Mouse (Mus musculus) myocyte (in vitro differentiated cells): Measurements from ENCODE around the gene Arid1a. TPM values are rescaled to one million over a fixed set of nuclear protein-coding genes. Genes with fewer than 3 reads are reported as not detected.

Experiments used
- H3K27me3 ChIP-seq: one replicate; pipeline ENCODE4 v1.6.1; 2011; ENCODE audit not compliant: control insufficient read depth, insufficient read depth, insufficient read length
- H3K36me3 ChIP-seq: one replicate; pipeline ENCODE4 v1.6.1; 2011; ENCODE audit not compliant: control insufficient read depth, insufficient read depth
- H3K4me2 ChIP-seq: one replicate; pipeline ENCODE4 v1.6.1; 2011; ENCODE audit warnings: low read depth, control low read depth
- H3K4me3 ChIP-seq: one replicate; pipeline ENCODE4 v1.5.1; 2011; ENCODE audit warnings: mild to moderate bottlenecking, control low read depth, moderate library complexity
- H3K79me2 ChIP-seq: one replicate; pipeline ENCODE4 v1.6.1; 2011; ENCODE audit not compliant: control insufficient read depth, insufficient read depth
- H3ac ChIP-seq: one replicate; pipeline ENCODE4 v1.6.1; 2011; ENCODE audit not compliant: control insufficient read depth, insufficient read length
- CEBPB ChIP-seq: IDR thresholded peaks from 2 replicates; pipeline ENCODE4 v1.6.1; 2011; ENCODE audit warnings: mild to moderate bottlenecking, moderate library complexity; ENCODE audit not compliant: poor library complexity, insufficient read depth, severe bottlenecking
- E2F4 ChIP-seq: IDR thresholded peaks from one replicate; pipeline ENCODE4 v1.6.1; 2011; ENCODE audit warnings: mild to moderate bottlenecking, control low read depth, moderate library complexity; ENCODE audit not compliant: insufficient read depth
- MAX ChIP-seq: IDR thresholded peaks from one replicate; pipeline ENCODE4 v1.6.1; 2011; ENCODE audit warnings: low read depth, mild to moderate bottlenecking, control low read depth
- MYOD1 ChIP-seq, 3 experiments: IDR thresholded peaks; one replicate each; pipeline ENCODE4 v1.6.1; 2011; ENCODE audit warnings: control low read depth in 2 of 3, low read depth in 2 of 3, mild to moderate bottlenecking in 2 of 3, moderate library complexity in 1 of 3; ENCODE audit not compliant: insufficient read length in 2 of 3, control insufficient read depth in 1 of 3
- MYOG ChIP-seq, 3 experiments: IDR thresholded peaks; one replicate each; pipeline ENCODE4 v1.6.1; 2011; ENCODE audit warnings: control low read depth in 2 of 3, low read depth in 2 of 3, mild to moderate bottlenecking in 2 of 3; ENCODE audit not compliant: insufficient read length in 2 of 3, control insufficient read depth in 1 of 3, insufficient read depth in 1 of 3
- POLR2A ChIP-seq: IDR thresholded peaks from one replicate; pipeline ENCODE4 v1.6.1; 2011; ENCODE audit warnings: low read depth, mild to moderate bottlenecking, control low read depth, moderate library complexity; ENCODE audit not compliant: insufficient read length
- POLR2AphosphoS2 ChIP-seq: IDR thresholded peaks from one replicate; pipeline ENCODE4 v1.6.1; 2011; ENCODE audit warnings: low read depth, control low read depth; ENCODE audit not compliant: insufficient read length
- REST ChIP-seq: IDR thresholded peaks from one replicate; pipeline ENCODE4 v1.6.1; 2011; ENCODE audit warnings: mild to moderate bottlenecking, control low read depth, moderate library complexity; ENCODE audit not compliant: insufficient read depth, insufficient read length
- SRF ChIP-seq: IDR thresholded peaks from one replicate; pipeline ENCODE4 v1.6.1; 2011; ENCODE audit warnings: low read depth; ENCODE audit not compliant: control insufficient read depth, insufficient read length
- TCF12 ChIP-seq: IDR thresholded peaks from one replicate; pipeline ENCODE4 v1.6.1; 2011; ENCODE audit warnings: mild to moderate bottlenecking, control low read depth; ENCODE audit not compliant: poor library complexity, insufficient read depth, severe bottlenecking
- TCF3 ChIP-seq: IDR thresholded peaks from one replicate; pipeline ENCODE4 v1.6.1; 2011; ENCODE audit warnings: low read depth, control low read depth; ENCODE audit not compliant: insufficient read length
- USF1 ChIP-seq: IDR thresholded peaks from one replicate; pipeline ENCODE4 v1.6.1; 2011; ENCODE audit warnings: low read depth, mild to moderate bottlenecking, control low read depth, moderate library complexity
- polyA plus RNA-seq: library from polyadenylated mRNA; unstranded; fragments of >200 nt; fragmentation: generic; extraction: Trizol; gene quantifications from one replicate; pipeline ENCODE4 v1.2.1, GENCODE M21; 2012; ENCODE audit warnings: missing spikeins

The Arid1a gene
- polyA plus RNA-seq, result 23.2 TPM

DNA sequence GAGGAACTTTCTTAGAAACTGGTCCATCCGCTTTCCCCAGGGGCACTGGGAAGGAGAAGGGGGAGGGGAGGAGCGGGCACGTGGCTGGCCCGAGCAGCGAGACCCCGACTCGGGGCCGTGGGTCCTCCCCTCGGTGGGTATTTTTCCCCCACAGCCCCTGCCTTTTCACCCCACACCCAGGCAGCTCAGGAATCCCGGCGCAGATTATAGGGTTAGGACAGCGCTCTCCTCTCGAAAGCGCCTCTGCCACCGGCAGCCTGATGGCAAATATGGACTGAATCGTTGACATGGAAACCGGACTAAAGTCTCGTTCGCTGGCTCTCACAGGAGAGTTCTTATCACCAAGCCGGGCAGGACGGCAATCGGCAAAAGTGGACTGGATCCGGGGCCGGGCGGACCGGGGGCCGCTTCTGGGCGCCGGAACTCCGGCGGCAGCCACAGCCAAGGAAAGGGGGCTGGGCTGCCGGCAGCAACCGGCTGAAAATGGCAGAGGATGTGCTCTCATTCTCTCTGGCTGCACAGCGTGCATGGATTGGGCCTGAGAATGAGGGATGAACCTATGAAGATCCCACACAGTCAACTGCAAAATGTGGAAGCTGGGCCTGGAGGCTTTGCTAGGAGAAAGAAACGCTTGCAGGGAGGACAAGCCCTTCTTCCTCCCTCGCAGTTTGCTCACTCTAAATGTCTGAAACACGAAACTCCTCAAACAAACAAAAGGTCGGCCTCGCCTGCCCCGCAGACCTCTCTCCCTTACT, at the start of gene Arid1a:
Gene Arid1a, minus strand, starts transcription at position 256 of the 755 bp plus-strand sequence.
- Histone ChIP-seq H3K4me3 (peak within 1 kb of the TSS; percentile 65), H3K36me3 (no peaks in the 10 kb centered on the region), H3ac (peak within 1 kb of the TSS; percentile 31), H3K27me3 (no peaks in the 10 kb centered on the region), H3K4me2 (peak within 1 kb of the TSS; percentile 94), H3K79me2 (peaks cover 11% of the 10 kb centered on the region)
- TF ChIP-seq SRF, result peak; percentile 44
- TF ChIP-seq E2F4, result peak; percentile 11
- no peak for TF ChIP-seq REST
- peak; percentile 57 for TF ChIP-seq POLR2A
- no peak for TF ChIP-seq MAX
- no peak for TF ChIP-seq MYOG (IDR thresholded peaks at IDR 0.05; ENCODE audit: control insufficient read depth in 1 of 3, insufficient read depth in 1 of 3, insufficient read length in 2 of 3, low read depth in 2 of 3)

DNA sequence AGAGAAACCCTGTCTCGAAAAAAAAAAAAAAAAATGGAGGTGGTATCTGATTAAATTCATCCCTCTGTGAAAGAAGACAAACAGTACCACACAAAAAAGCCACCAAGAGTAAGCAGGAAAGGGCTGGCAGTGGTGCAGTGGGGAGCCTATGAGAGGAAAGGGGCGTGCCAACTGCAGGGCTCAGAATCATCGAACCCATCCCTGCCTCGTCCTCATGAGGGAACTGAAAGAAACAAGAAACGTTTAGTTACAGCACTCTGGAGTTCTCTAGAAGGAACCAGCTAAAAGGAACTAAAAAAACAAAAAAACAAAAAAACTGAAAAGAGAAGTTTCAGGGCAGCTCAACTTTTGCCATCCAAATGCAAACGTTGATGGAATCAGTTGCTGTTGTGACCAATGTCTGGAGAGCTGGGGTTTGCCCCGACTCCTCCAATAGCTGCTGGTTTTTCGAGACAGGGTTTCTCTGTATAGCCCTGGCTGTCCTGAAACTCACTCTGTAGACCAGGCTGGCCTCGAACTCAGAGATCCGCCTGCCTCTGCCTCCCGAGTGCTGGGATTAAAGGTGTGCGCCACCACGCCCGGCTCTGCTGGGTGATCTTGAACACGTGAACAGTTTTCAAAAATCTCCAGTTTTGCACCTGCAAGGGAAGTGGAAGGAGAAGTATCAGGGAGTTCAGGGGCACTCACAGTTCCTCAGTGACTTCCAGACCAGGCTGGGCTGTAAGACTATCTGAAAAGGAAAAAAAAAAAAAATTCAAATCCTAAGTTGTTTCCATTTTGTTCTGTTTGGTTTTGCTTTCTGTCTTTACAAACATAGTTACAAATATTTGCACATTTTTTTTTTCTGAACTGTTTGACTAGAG, 48.1 kb upstream of the Arid1a start:
- no peak overlapping the region for H3ac ChIP-seq
- TF ChIP-seq POLR2A (no peak), USF1 (no peak), CEBPB (no peak), TCF3 (no peak), MYOD1 (IDR thresholded peaks at IDR 0.05; ENCODE audit: control insufficient read depth in 1 of 3, insufficient read length in 2 of 3, low read depth in 2 of 3) (no peak), SRF (no peak), MAX (no peak), POLR2AphosphoS2 (no peak), TCF12 (no peak), REST (no peak)
- H3K36me3 ChIP-seq, result no peaks in the 10 kb centered on the region

DNA sequence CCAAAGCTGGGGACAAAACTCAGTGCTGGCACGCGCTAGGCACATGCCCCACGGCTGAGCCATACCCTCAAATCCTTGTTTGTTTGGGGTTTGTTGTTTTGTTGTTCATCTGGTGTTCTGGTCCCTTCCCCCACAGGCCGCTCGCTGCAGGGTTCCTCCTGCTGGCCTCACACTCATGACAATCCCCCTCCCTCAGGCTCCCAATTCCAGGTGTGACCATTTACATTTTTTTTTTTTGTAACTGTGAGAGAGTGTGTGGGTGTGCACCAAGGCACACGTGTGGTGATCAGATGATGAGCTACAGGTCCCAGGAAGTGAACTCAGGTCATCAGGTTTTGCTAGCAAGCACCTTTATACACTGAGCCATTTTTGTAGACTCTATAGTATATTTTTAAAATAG, 44.0 kb upstream of the Arid1a start:
- H3K36me3 ChIP-seq, result no peaks in the 10 kb centered on the region
- no peak for TF ChIP-seq USF1
- no peak for TF ChIP-seq SRF
- TF ChIP-seq POLR2A, result no peak
- no peak for TF ChIP-seq MAX
- no peak for TF ChIP-seq CEBPB
- no peak for TF ChIP-seq TCF12
- TF ChIP-seq E2F4, result no peak
- no peak for TF ChIP-seq TCF3
- TF ChIP-seq REST, result no peak
- TF ChIP-seq MYOG (IDR thresholded peaks at IDR 0.05; ENCODE audit: control insufficient read depth in 1 of 3, insufficient read depth in 1 of 3, insufficient read length in 2 of 3, low read depth in 2 of 3), result no peak
- TF ChIP-seq MYOD1 (IDR thresholded peaks at IDR 0.05; ENCODE audit: control insufficient read depth in 1 of 3, insufficient read length in 2 of 3, low read depth in 2 of 3), result no peak
- no peak for TF ChIP-seq POLR2AphosphoS2
- no peak overlapping the region for H3ac ChIP-seq
- no peaks in the 10 kb centered on the region for H3K79me2 ChIP-seq
- H3K27me3 ChIP-seq, result no peaks in the 10 kb centered on the region
- H3K4me3 ChIP-seq, result no peak overlapping the region
- H3K4me2 ChIP-seq, result no peak overlapping the region

More for the DNA sequence above, 48.1 kb upstream of the Arid1a start:
- no peak overlapping the region for H3K4me3 ChIP-seq
- no peaks in the 10 kb centered on the region for H3K79me2 ChIP-seq
- no peak overlapping the region for H3K4me2 ChIP-seq
- no peaks in the 10 kb centered on the region for H3K27me3 ChIP-seq

DNA sequence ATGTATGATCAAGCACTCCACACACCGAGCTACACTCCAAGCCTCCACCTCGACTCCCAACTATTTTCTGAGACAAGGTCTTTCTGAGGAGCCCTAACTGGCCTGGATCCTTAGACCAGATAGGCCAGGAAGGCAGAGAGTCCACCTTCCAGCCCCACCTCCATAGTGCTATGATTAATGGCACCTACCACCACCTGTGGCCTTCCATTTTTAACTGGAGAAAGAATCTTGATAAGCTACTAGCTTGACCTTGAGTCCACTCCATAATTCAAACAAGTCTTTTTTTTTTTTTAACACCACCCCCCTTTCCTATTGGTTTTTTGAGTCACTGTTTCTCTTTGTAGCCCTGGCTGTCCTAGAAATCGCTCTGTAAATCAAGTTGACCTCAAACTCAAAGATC, 36.7 kb upstream of the Arid1a start:
- no peaks in the 10 kb centered on the region for H3K27me3 ChIP-seq
- no peak overlapping the region for H3ac ChIP-seq
- no peak for TF ChIP-seq POLR2AphosphoS2
- no peaks in the 10 kb centered on the region for H3K79me2 ChIP-seq
- no peak overlapping the region for H3K4me3 ChIP-seq
- H3K36me3 ChIP-seq, result no peaks in the 10 kb centered on the region
- no peak overlapping the region for H3K4me2 ChIP-seq
